Mouse (Mus musculus) Patski (cell line): ENCODE measurements around the gene H2-DMb2. TPM values are rescaled to one million over a fixed set of nuclear protein-coding genes. Genes with fewer than 3 reads are reported as not detected.
"Not testable (repeated sequence)": the region's sequence is repeated elsewhere in the genome, so short reads cannot be mapped to it uniquely, and the experiment has no call there.

Experiments
- ATAC-seq: fragments of 100-300 bp; one replicate; pipeline ENCODE4 v1.8.0; 2021
- CTCF ChIA-PET: fragments of 350-600 bp; sonication (Branson Sonifier 250); formaldehyde crosslinking; loops from one replicate; lab custom pipeline; 2022; ENCODE audit warnings: inconsistent platforms; lab: Charles Lee
- POLR2A ChIA-PET: fragments of 350-600 bp; sonication (Branson Sonifier 250); formaldehyde crosslinking; loops from one replicate; lab custom pipeline; 2022; ENCODE audit warnings: antibody characterized with exemption, inconsistent platforms; lab: Charles Lee
- DNase-seq: peaks from one replicate; pipeline ENCODE4 v3.0.0-alpha.2; 2011; ENCODE audit warnings: low read depth, low spot score
- H3K27me3 ChIP-seq: fragments of 371-371 bp; one replicate; pipeline ENCODE4 v1.5.1; 2021
- CTCF ChIP-seq: fragments of 100-300 bp; IDR thresholded peaks from one replicate; pipeline ENCODE4 v1.5.1; 2021
- in situ Hi-C: fragments of 300-500 bp; cut with MboI; formaldehyde crosslinking; loops from 3 replicates; pipeline ENCODE4 v1.11.1; 2018; ENCODE audit warnings: low pct_unique_long_range_greater_than_20kb, mixed read lengths
- polyA plus RNA-seq: library from polyadenylated mRNA; unstranded; gene quantifications from one replicate; pipeline ENCODE4 v1.2.3, GENCODE M21; 2021

The H2-DMb2 gene
- polyA plus RNA-seq, 1 experiment from 2014 or later: 8.2 TPM

- no peak for TF ChIP-seq CTCF
- H3K27me3 ChIP-seq: no peaks in the 10 kb centered on the region
- no peak for ATAC-seq
These were observed 2.9 kb upstream of the H2-DMb2 start for GRCm38 (mm10) chr17:34140240-34140639.

GRCm38 (mm10) chr17:34141448-34141847, 1.7 kb upstream of the H2-DMb2 start:
- TF ChIP-seq CTCF: no peak
- DNase-seq (no peak), ATAC-seq (peak; percentile 8)
- CTCF ChIA-PET: interaction anchor here (1.2 kb wide), 2 partner anchors 8 to 29 kb away, joined by 3 to 4 read pairs; no protein-coding TSS in a partner anchor
- no peaks in the 10 kb centered on the region for H3K27me3 ChIP-seq
- POLR2A ChIA-PET: no interaction called here
- in situ Hi-C loops: no loop called here

More at GRCm38 (mm10) chr17:34140240-34140639, 2.9 kb upstream of the H2-DMb2 start:
- POLR2A ChIA-PET: no interaction called here
- CTCF ChIA-PET: no interaction called here
- in situ Hi-C loops: no loop called here
- no peak for DNase-seq

GRCm38 (mm10) chr17:34142456-34143010, 574 bp upstream of the H2-DMb2 start:
- ChIA-PET CTCF (no interaction called here), POLR2A (no interaction called here)
- DNase-seq (no peak), ATAC-seq (no peak)
- no peaks in the 10 kb centered on the region for H3K27me3 ChIP-seq
- TF ChIP-seq CTCF: no peak
- in situ Hi-C loops: no loop called here

- H3K27me3 ChIP-seq: peaks cover 3% of the 10 kb centered on the region
- in situ Hi-C loops: no loop called here
- POLR2A ChIA-PET: no interaction called here
These were observed 354 bp downstream of the H2-DMb2 start for GRCm38 (mm10) chr17:34143461-34143860.

GRCm38 (mm10) chr17:34144221-34144620, 1.1 kb downstream of the H2-DMb2 start:
- DNase-seq, H3K27me3 ChIP-seq, ATAC-seq, in situ Hi-C loops, CTCF ChIA-PET, POLR2A ChIA-PET: not testable (repeated sequence)

More at GRCm38 (mm10) chr17:34143461-34143860, 354 bp downstream of the H2-DMb2 start:
- TF ChIP-seq CTCF: no peak
- ATAC-seq (no peak), DNase-seq (no peak)
- CTCF ChIA-PET: no interaction called here

- ATAC-seq (no peak), DNase-seq (no peak)
- in situ Hi-C loops: no loop called here
- peaks cover 3% of the 10 kb centered on the region for H3K27me3 ChIP-seq
- POLR2A ChIA-PET: no interaction called here
- no peak for TF ChIP-seq CTCF
- CTCF ChIA-PET: no interaction called here
These were observed 1.9 kb downstream of the H2-DMb2 start for GRCm38 (mm10) chr17:34144960-34145371.

- H3K27me3 ChIP-seq: peaks cover 1% of the 10 kb centered on the region
- peak; percentile 71 for DNase-seq
- peak; percentile 94 for ATAC-seq
- no peak for TF ChIP-seq CTCF
- in situ Hi-C loops: no loop called here
- CTCF ChIA-PET: no interaction called here
- POLR2A ChIA-PET: no interaction called here
These were observed 9.8 kb downstream of the H2-DMb2 start, which contains the start of gene H2-DMb1 for GRCm38 (mm10) chr17:34152923-34153322. TSS of gene H2-DMb1 (plus strand) at chr17:34153072.

GRCm38 (mm10) chr17:34155534-34155933, 12.4 kb downstream of the H2-DMb2 start:
- ChIA-PET POLR2A (no interaction called here), CTCF (no interaction called here)
- ATAC-seq (no peak), DNase-seq (no peak)
- H3K27me3 ChIP-seq: no peaks in the 10 kb centered on the region
- in situ Hi-C loops: no loop called here
- TF ChIP-seq CTCF: no peak

GRCm38 (mm10) chr17:34164202-34164895, 21.2 kb downstream of the H2-DMb2 start:
- in situ Hi-C loops: no loop called here
- no peaks in the 10 kb centered on the region for H3K27me3 ChIP-seq
- TF ChIP-seq CTCF: peak; percentile 72
- ChIA-PET POLR2A (interaction anchor here (0.9 kb wide), 1 partner anchor 45 kb away, joined by 5 read pairs; the partner anchor contains the start of gene H2-DMa), CTCF (interaction anchor here (0.6 to 10.4 kb wide), 7 partner anchors 28 to 63 kb away, joined by 3 to 115 read pairs (median 5); no protein-coding TSS in a partner anchor)
- ATAC-seq (no peak), DNase-seq (no peak)

GRCm38 (mm10) chr17:34165033-34165730, 22.1 kb downstream of the H2-DMb2 start:
- POLR2A ChIA-PET: interaction anchor here (0.7 to 1.5 kb wide), 4 partner anchors 30 to 46 kb away, joined by 4 to 5 read pairs (median 5); partner anchors contain the start of gene H2-DMa
- ATAC-seq (no peak), DNase-seq (no peak)
- peak; percentile 62 for TF ChIP-seq CTCF
- no peaks in the 10 kb centered on the region for H3K27me3 ChIP-seq
- CTCF ChIA-PET: interaction anchor here (0.6 to 10.4 kb wide), 7 partner anchors 29 to 64 kb away, joined by 3 to 115 read pairs (median 5); no protein-coding TSS in a partner anchor
- in situ Hi-C loops: loop anchor here (5.0 kb wide), 2 partner anchors 63 to 88 kb away; no protein-coding TSS in a partner anchor
